Mouse (Mus musculus): ENCODE data around the gene Fam71b. TPM values are rescaled to one million over a fixed set of nuclear protein-coding genes. Genes with fewer than 3 reads are reported as not detected.

Gene Fam71b
- polyA plus RNA-seq, 1 experiment from 2014 or later, result not detected

DNA sequence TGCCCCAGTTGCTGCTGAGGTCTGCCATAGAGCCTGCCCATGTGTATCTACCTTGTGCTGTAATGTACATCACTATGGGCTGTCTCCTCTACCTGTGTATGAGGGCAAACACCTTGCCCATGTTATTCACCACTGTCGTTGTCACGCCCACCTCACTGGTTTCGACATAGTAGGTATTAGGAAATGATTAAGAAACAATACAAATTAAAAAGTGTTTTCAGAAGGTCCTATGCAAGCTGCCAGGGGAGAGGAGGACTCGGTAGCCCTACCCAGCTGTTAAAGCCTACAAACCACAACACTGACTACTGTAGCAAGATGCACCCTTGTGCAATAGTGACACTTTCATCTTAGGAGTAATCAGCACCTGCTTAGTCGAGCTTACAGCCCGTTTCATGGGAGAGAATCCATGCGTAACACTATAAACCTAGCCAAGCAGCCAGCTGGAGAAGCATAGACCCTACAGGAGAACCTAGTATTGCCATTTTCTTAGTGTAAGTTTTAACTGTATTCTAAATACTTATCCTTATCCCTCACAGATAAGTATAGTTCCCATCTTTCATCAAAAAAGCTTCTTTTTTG is 16.2 kb upstream of the Fam71b start:
- H3K9ac ChIP-seq (ENCODE audit: low read depth, low read length), result no peak overlapping the region
- peak; percentile 12 for DNase-seq (ENCODE audit: low spot score)
- no peak overlapping the region for H3K4me3 ChIP-seq (replicated peaks; ENCODE audit: low read depth, low read length)
- no peaks in the 10 kb centered on the region for H3K27me3 ChIP-seq (ENCODE audit: insufficient read depth, low read length)
- no peak for ATAC-seq (replicated peaks; ENCODE audit: low FRiP score, low read depth)
- no peak overlapping the region for H3K4me2 ChIP-seq (ENCODE audit: low read length)
- no peaks in the 10 kb centered on the region for H3K4me1 ChIP-seq (replicated peaks; ENCODE audit: insufficient read depth, low read length)
- WGBS, result 57% methylated on average over 7 of the region's 7 CpGs
- H3K36me3 ChIP-seq (ENCODE audit: insufficient read depth, low read length), result no peaks in the 10 kb centered on the region
- no peak for TF ChIP-seq CTCF (IDR thresholded peaks at IDR 0.05; ENCODE audit: low read depth)
- no peaks in the 10 kb centered on the region for H3K9me3 ChIP-seq (replicated peaks; ENCODE audit: low read length)
- H3K27ac ChIP-seq, result no peak overlapping the region

DNA sequence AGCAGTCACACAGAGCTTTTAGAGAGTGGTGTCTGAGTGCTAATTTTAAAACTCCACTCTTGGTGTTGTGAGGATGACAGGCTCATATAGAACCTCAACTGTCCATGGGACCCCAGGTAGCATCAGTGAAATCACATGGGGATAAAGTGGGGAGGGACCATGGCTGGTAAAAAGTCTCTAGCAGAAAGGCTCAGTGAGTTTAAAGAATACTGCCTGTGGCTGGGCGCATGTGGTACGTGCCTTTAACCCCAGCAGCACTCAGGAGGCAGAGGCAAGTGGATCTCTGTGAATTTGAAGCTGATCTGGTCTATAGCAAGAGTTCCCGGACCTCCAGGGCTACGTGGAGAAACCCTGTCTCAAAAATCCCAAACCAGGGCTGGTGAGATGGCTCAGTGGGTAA is 13.9 kb upstream of the Fam71b start:
- no peaks in the 10 kb centered on the region for H3K27me3 ChIP-seq (ENCODE audit: insufficient read depth, low read length)
- H3K9me3 ChIP-seq (replicated peaks; ENCODE audit: low read length), result no peaks in the 10 kb centered on the region
- WGBS, result 91% methylated on average over 4 of the region's 4 CpGs
- no peak overlapping the region for H3K4me3 ChIP-seq (replicated peaks; ENCODE audit: low read depth, low read length)
- ATAC-seq (replicated peaks; ENCODE audit: low FRiP score, low read depth) (no peak), DNase-seq (ENCODE audit: low spot score) (no peak)
- no peak for TF ChIP-seq CTCF (IDR thresholded peaks at IDR 0.05; ENCODE audit: low read depth)
- no peaks in the 10 kb centered on the region for H3K36me3 ChIP-seq (ENCODE audit: insufficient read depth, low read length)
- H3K4me2 ChIP-seq (ENCODE audit: low read length), result no peak overlapping the region
- no peaks in the 10 kb centered on the region for H3K4me1 ChIP-seq (replicated peaks; ENCODE audit: insufficient read depth, low read length)
- H3K9ac ChIP-seq (ENCODE audit: low read depth, low read length), result no peak overlapping the region
- no peak overlapping the region for H3K27ac ChIP-seq

DNA sequence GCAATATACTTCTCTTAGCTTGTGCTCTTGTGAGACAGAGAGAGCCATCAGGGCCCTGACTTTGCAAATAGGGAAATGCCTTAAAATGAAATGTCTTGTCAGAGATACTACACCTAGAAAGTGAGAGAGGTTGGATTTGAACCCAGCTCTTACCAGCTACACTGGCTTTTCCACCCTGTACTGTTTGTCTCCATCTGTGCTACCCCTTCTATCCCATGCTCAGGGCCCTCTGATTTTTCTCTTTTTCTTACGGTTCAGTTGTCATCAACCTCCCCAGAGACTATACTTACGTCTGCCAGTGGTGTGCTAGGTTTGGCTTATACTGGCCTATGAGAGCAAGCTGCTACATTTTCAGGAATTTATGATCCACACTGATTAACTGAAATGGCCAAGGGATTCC is 11.4 kb upstream of the Fam71b start:
- no peak overlapping the region for H3K27ac ChIP-seq
- WGBS, result 73% methylated on average over 2 of the region's 2 CpGs
- no peak overlapping the region for H3K4me3 ChIP-seq (replicated peaks; ENCODE audit: low read depth, low read length)
- H3K4me2 ChIP-seq (ENCODE audit: low read length), result no peak overlapping the region
- no peaks in the 10 kb centered on the region for H3K9me3 ChIP-seq (replicated peaks; ENCODE audit: low read length)
- H3K36me3 ChIP-seq (ENCODE audit: insufficient read depth, low read length), result no peaks in the 10 kb centered on the region
- no peaks in the 10 kb centered on the region for H3K4me1 ChIP-seq (replicated peaks; ENCODE audit: insufficient read depth, low read length)
- H3K9ac ChIP-seq (ENCODE audit: low read depth, low read length), result no peak overlapping the region
- DNase-seq (ENCODE audit: low spot score) (no peak), ATAC-seq (replicated peaks; ENCODE audit: low FRiP score, low read depth) (no peak)
- no peaks in the 10 kb centered on the region for H3K27me3 ChIP-seq (ENCODE audit: insufficient read depth, low read length)
- TF ChIP-seq CTCF (IDR thresholded peaks at IDR 0.05; ENCODE audit: low read depth), result no peak

DNA sequence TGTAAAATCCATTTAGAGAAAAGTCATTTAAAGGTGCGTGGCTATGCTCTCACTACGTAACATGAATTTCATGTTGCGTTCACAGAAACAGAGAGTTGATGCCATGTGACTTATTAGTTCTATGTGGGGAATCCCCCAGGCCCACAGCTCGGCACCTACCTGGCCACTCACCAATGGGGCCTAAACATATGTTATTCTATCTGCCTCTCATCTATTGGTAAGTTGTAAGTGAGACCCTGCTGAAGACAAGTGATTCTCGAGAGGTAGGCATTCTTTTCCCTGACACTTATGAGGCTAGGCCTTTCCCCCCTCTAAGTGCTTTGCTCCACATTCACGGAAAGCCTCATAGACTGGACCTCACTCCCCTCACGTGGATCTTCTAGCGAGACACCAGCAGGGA is 9.8 kb upstream of the Fam71b start:
- Histone ChIP-seq H3K36me3 (ENCODE audit: insufficient read depth, low read length) (no peaks in the 10 kb centered on the region), H3K4me3 (replicated peaks; ENCODE audit: low read depth, low read length) (no peak overlapping the region), H3K9ac (ENCODE audit: low read depth, low read length) (no peak overlapping the region), H3K4me2 (ENCODE audit: low read length) (no peak overlapping the region), H3K27me3 (ENCODE audit: insufficient read depth, low read length) (no peaks in the 10 kb centered on the region), H3K4me1 (replicated peaks; ENCODE audit: insufficient read depth, low read length) (no peaks in the 10 kb centered on the region), H3K27ac (no peak overlapping the region), H3K9me3 (replicated peaks; ENCODE audit: low read length) (no peaks in the 10 kb centered on the region)
- DNase-seq (ENCODE audit: low spot score) (no peak), ATAC-seq (replicated peaks; ENCODE audit: low FRiP score, low read depth) (no peak)
- TF ChIP-seq CTCF (IDR thresholded peaks at IDR 0.05; ENCODE audit: low read depth), result no peak
- 83% methylated on average over 8 of the region's 8 CpGs for WGBS

DNA sequence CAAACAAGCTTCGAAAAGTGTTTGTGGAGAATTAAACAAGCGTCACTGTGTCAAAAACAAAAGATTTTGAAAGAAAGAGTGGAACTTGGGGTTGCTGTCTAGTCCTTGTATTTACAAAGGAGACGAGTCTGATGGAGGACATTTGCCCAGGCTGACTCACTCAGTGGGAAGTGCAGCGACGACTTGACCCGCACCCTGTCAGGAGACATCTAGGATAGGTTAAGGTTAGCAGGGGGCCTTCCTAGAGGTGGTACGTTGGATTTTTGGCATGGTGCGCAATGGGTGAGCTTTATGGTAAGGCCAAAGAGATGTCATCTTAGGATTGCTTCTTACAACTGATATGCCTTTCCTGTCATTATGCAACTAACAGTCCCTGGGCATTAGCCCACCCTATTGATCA is 9.3 kb upstream of the Fam71b start:
- Histone ChIP-seq H3K4me1 (replicated peaks; ENCODE audit: insufficient read depth, low read length) (no peaks in the 10 kb centered on the region), H3K9me3 (replicated peaks; ENCODE audit: low read length) (no peaks in the 10 kb centered on the region), H3K27ac (no peak overlapping the region), H3K4me2 (ENCODE audit: low read length) (no peak overlapping the region), H3K9ac (ENCODE audit: low read depth, low read length) (no peak overlapping the region), H3K27me3 (ENCODE audit: insufficient read depth, low read length) (no peaks in the 10 kb centered on the region), H3K36me3 (ENCODE audit: insufficient read depth, low read length) (no peaks in the 10 kb centered on the region), H3K4me3 (replicated peaks; ENCODE audit: low read depth, low read length) (no peak overlapping the region)
- DNase-seq (ENCODE audit: low spot score) (no peak), ATAC-seq (replicated peaks; ENCODE audit: low FRiP score, low read depth) (no peak)
- WGBS, result 93% methylated on average over 8 of the region's 8 CpGs
- no peak for TF ChIP-seq CTCF (IDR thresholded peaks at IDR 0.05; ENCODE audit: low read depth)

DNA sequence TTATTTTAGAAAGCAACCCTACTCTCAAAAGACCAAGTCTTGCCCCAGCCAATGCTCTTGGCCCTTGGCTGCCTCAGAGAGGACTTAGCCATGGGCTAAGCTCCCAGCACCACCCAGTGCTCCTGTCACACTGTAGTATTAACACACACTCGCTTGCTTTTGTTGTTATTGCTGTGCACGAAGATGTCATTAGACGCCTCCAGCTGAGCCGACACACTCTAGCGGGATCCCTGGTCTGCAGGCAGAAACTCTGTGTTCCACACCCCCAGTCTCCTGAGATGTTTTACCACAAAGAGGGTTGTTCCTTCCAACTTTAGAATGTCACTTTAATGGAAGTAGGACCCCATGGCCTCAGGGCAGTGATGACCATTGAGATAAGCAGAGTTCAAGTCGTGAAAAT is 7.9 kb upstream of the Fam71b start:
- Histone ChIP-seq H3K27ac (no peak overlapping the region), H3K4me2 (ENCODE audit: low read length) (no peak overlapping the region), H3K36me3 (ENCODE audit: insufficient read depth, low read length) (no peaks in the 10 kb centered on the region), H3K27me3 (ENCODE audit: insufficient read depth, low read length) (no peaks in the 10 kb centered on the region), H3K4me1 (replicated peaks; ENCODE audit: insufficient read depth, low read length) (no peaks in the 10 kb centered on the region), H3K9ac (ENCODE audit: low read depth, low read length) (no peak overlapping the region), H3K4me3 (replicated peaks; ENCODE audit: low read depth, low read length) (no peak overlapping the region), H3K9me3 (replicated peaks; ENCODE audit: low read length) (no peaks in the 10 kb centered on the region)
- no peak for TF ChIP-seq CTCF (IDR thresholded peaks at IDR 0.05; ENCODE audit: low read depth)
- no peak for DNase-seq (ENCODE audit: low spot score)
- 37% methylated on average over 6 of the region's 6 CpGs for WGBS
- no peak for ATAC-seq (replicated peaks; ENCODE audit: low FRiP score, low read depth)

Data from kidney, postnatal 0 days (tissue).